Mouse (Mus musculus) mouse embryonic stem cell (cell line): ENCODE results near the gene Foxs1.

Experiments used
- in situ Hi-C, 2 experiments: fragments of 300-500 bp; cut with MboI; formaldehyde crosslinking; loops; 1 replicate in 1 of 2; 3 replicates in 1 of 2; pipeline ENCODE4 v1.14.3; 2019 to 2020; ENCODE audit warnings: low sequenced_read_pairs in 2 of 2, low pct_unique_long_range_greater_than_20kb in 1 of 2, mixed read lengths in 1 of 2; ENCODE audit not compliant: unreplicated experiment in 1 of 2

The Foxs1 gene

DNA sequence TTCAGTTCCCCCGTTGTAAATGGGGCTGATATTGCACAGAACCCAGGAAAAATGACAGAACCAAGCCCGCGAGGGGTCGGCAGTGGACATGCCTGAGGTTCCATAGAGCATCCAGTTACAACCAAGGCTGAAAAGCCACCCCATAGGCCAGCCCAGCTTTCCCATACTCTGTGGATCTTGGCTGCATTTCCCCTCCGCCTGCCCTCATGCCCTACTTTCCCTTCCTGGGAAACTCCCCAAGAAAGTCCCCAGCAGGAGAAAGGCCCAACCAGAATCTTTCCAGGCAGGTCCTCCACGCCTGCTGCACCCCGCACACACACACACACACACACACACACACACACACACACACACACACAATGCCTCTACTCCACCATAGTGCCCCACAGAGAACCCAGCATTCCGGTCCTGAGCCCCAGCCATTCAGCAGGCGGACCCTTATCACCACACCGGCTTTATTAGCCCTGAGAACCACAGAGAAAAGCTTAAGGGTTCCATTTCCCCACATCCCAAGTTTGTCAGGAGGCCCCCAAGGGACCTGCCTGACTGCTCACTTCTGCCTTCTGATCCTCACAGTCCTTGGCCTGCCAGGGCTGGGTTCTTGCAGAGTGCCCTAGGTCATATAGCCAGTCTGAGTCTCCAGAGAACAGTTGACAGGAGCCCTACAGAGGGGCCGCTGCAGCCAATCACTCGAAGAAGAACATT, 1.4 kb downstream of the Foxs1 start:
- in situ Hi-C loops, result no loop called here

DNA sequence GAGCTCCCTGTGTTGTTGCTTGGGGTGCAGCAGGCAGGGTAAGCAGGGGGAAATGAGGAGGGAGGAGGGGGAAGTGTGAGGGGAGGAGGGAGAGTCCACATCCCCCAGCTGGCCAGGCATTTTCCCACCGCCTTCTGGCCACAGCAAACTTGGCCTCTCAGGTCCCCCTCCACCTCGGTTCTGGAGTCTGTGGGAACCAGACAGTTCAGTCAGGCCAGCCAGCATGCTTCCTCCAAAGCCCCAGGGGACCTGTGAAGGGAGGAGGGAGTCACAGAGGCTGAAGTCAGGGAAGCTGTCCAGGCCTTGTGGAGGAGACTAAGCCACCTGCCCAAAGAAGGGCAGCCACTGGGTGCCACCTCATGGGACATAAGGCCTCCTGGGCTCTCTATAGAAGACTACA, 2.7 kb downstream of the Foxs1 start:
- in situ Hi-C loops, result no loop called here

DNA sequence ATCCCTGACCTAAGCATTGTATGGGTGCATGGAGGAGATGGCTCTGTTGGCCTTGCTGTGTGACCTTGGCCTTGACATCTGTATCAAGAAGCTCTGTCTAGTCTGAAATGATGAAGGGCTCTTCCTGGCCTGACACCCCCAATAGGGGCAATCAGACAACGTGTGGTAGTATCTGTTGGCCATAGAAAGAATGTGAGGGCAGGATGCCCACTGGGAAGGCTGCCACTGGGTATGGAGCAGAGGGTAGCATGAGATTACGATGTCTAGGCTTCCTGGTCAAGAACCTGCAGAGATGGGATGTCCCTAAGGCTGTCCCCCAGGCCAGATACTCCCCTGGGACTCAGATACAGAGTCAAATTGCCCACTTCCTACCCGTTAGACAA, 4.0 kb downstream of the Foxs1 start:
- in situ Hi-C loops, result no loop called here

GRCm38 (mm10) chr2:152928219-152928987, 4.6 kb downstream of the Foxs1 start:
- in situ Hi-C loops, result no loop called here

GRCm38 (mm10) chr2:152927371-152927770, 5.6 kb downstream of the Foxs1 start:
- in situ Hi-C loops, result no loop called here

GRCm38 (mm10) chr2:152926896-152927295, 6.1 kb downstream of the Foxs1 start:
- in situ Hi-C loops, result no loop called here

DNA sequence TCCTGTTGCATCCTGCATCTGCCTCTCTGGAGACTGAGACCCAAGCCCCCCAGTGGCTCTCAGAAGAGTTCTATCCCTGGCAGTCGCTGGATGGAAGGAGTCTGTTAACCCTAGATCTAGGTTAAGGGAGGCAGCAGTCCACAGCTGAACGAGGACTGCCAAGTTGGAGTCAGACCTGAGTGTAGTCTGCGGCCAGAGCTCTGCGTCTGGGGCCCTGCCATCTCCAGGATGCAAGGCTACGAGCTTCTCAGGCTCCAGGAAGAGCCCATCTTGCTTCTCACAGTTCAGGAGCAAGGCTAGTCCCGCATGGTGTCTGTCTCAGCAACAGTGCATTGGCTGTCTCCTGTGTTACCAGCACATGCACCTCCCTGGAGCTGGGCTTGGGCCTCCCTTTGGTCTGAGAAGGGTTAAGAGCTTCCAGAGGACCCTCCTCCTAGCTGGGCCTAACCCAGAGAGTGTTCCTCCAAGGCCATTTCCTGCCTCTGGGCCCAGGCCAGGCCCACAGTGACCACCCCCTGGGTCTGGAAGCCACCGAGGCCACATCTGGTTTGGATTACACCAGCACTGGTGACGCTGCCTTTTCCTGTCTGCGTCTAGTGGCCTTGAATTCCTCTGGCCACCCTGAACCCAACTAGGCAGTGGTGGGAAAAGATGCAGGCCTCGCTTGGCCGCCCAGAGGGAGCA, 7.7 kb downstream of the Foxs1 start:
- in situ Hi-C loops, result no loop called here

DNA sequence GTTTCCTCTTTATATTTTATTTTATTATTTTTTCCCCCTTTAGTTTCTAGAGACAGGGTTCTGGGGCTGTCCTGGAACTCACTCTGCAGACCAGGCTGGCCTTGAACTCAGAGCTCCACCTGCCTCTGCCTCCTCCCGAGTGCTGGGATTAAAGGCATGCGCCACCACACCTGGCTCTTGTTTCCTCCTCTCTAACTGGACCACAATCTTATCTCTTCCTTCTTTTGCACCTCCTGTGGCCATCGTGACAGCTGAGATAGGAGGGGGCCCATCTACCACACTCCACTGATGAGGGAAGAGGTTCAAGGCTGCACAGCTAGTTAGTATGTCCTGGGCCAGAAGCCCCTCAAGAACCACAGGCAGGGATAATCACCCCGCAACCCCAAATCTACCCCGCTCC, 8.5 kb downstream of the Foxs1 start:
- in situ Hi-C loops, result no loop called here

- in situ Hi-C loops, result no loop called here
Observed at GRCm38 (mm10) chr2:152924128-152924527, 8.9 kb downstream of the Foxs1 start.

GRCm38 (mm10) chr2:152923621-152924020, 9.4 kb downstream of the Foxs1 start:
- in situ Hi-C loops, result no loop called here

DNA sequence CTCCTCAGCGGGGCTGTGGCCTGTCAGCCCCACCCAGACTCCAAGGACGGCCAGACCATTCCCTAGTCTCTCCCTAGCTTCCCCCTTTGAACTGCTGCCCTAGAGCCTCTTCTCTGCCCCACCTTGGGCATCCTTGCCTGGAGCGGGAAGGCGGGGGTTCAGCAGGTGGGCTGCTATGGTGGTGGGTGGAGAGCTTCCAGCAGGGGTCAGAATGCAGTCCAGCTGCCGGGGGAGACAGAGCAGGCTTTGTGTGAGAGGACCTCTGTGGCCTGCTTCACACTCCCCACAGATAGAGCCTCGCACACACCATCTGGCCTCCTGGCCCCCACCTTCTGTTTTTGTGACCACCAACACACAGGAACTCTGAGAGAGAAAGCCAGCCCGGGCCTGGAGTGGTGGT, 10.6 kb downstream of the Foxs1 start:
- in situ Hi-C loops, result no loop called here

DNA sequence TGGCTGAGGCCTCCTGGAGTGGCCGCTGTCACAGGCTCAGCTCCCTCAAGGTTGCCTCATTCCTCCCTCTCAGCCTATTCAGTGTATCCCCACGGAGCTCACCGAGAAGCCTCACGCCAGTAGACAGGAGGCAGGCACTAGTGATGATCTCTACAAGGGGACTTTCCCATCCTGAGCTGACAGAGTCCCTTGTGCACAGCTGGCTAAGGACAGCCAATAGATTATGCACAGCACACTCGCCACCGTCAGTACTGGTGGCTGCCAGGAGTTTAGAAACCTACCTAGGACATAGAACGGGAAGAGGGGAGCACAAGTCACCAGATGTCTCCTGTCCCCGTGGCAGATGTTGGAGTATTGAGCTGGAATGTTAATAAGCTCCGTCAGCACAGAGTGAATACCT, 15.3 kb downstream of the Foxs1 start:
- in situ Hi-C loops, result loop anchor here (5.0 to 10.0 kb wide), 4 partner anchors 127 to 227 kb away; no protein-coding TSS in a partner anchor

- in situ Hi-C loops, result loop anchor here (5.0 to 10.0 kb wide), 4 partner anchors 129 to 229 kb away; no protein-coding TSS in a partner anchor
Observed at GRCm38 (mm10) chr2:152916111-152916510, 16.9 kb downstream of the Foxs1 start.

DNA sequence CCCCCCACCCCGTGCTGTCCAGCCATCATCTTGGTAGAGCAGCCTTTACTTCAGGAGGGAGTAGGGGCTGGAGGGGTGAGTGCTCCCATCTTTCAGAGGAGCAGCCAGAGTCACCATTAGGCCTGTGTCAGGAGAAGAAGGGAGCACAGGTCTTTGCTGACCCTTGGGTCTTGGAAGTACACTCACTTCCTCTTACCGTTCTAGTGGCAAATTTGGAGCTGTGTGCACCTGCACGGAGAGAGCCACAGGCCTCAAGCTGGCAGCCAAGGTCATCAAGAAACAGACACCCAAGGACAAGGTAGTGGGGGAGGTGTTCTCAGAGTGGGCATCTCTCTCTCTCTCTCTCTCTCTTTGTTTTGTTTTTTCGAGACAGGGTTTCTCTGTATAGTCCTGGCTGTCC, 17.6 kb downstream of the Foxs1 start:
- in situ Hi-C loops, result loop anchor here (5.0 to 10.0 kb wide), 4 partner anchors 129 to 229 kb away; no protein-coding TSS in a partner anchor

GRCm38 (mm10) chr2:152914310-152915120, 18.5 kb downstream of the Foxs1 start:
- in situ Hi-C loops, result loop anchor here (5.0 to 10.0 kb wide), 4 partner anchors 130 to 230 kb away; no protein-coding TSS in a partner anchor

DNA sequence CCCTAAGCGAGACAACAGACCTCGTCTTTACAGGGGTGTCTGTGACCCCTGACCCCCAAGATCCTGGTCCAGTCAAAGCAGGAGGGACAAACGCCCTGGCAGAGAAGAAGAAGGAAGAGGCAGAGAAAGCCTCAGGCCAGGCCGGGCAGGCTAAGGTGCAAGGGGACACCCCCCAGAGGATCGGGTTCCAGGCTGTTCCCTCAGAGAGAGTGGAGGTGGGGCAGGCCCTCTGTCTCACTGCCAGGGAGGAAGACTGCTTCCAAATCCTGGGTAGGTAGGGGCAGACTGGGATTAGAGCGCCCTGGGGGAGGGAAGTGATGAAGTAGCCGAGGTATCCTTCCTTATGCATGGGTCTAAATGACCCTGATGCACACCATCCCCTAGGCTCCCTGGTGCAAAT, 19.5 kb downstream of the Foxs1 start:
- in situ Hi-C loops, result loop anchor here (10.0 kb wide), 3 partner anchors 131 to 231 kb away; no protein-coding TSS in a partner anchor

DNA sequence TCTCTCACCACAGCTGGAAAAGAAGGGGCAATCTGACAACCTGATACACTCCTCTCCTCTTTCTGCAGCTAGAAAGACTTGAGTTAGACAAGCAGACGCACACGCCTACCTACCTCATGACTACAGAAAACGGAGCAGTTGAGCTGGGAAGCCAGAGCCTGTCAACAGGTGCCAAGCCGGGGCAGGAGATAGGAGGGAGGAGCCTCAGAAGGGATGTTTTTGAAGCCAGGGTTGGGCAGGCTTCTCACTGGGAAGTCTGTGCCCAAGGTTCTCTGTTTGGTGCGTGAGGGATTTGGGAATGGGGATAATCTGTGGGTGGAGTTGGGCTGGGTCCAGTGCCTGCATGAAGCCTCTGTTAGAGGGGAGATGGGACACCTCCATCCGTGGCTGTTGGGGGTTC, 21.6 kb downstream of the Foxs1 start:
- in situ Hi-C loops, result loop anchor here (10.0 kb wide), 3 partner anchors 133 to 233 kb away; no protein-coding TSS in a partner anchor

GRCm38 (mm10) chr2:152911031-152911430, 22.0 kb downstream of the Foxs1 start, which contains the start of gene Mylk2:
Mylk2 (plus strand) TSS chr2:152911352.
- in situ Hi-C loops, result loop anchor here (10.0 kb wide), 3 partner anchors 134 to 234 kb away; no protein-coding TSS in a partner anchor
